Mouse (Mus musculus) lung, postnatal 14 days (tissue): ENCODE results near the gene Duox1.
A peak's percentile ranks its signal among the peaks of the same experiment; 100 is the strongest.

Experiments
- DNase-seq: peaks from one replicate; pipeline ENCODE4 v3.0.0; 2021

The Duox1 gene

GRCm38 (mm10) chr2:122356187-122356586 is 40.7 kb downstream of the Duox1 start:
- no peak for DNase-seq

GRCm38 (mm10) chr2:122360310-122360709 is 44.8 kb downstream of the Duox1 start:
- no peak for DNase-seq

- DNase-seq = no peak
Observed at GRCm38 (mm10) chr2:122361181-122361580, 45.7 kb downstream of the Duox1 start.

- DNase-seq = no peak
Observed at GRCm38 (mm10) chr2:122361868-122362621, 46.6 kb downstream of the Duox1 start.

- DNase-seq = no peak
Observed at GRCm38 (mm10) chr2:122362622-122363523, 47.4 kb downstream of the Duox1 start.

GRCm38 (mm10) chr2:122364352-122364944 is 49.0 kb downstream of the Duox1 start:
- DNase-seq = no peak

- no peak for DNase-seq
Observed at GRCm38 (mm10) chr2:122365244-122365866, 49.9 kb downstream of the Duox1 start.

GRCm38 (mm10) chr2:122366039-122366438 is 50.6 kb downstream of the Duox1 start:
- no peak for DNase-seq

- no peak for DNase-seq
Observed at GRCm38 (mm10) chr2:122366706-122367105, 51.2 kb downstream of the Duox1 start.

- DNase-seq = no peak
Observed at GRCm38 (mm10) chr2:122367181-122367580, 51.7 kb downstream of the Duox1 start.

GRCm38 (mm10) chr2:122367701-122368080 is 52.2 kb downstream of the Duox1 start:
- DNase-seq = no peak

GRCm38 (mm10) chr2:122368081-122368971 is 52.9 kb downstream of the Duox1 start:
- peak; percentile 51 for DNase-seq

- DNase-seq = peak; percentile 92
Observed at GRCm38 (mm10) chr2:122368995-122369739, 53.7 kb downstream of the Duox1 start, which contains the start of gene Shf. Gene Shf (minus strand): TSS chr2:122369162.

- DNase-seq = no peak
Observed at GRCm38 (mm10) chr2:122370101-122370750, 54.8 kb downstream of the Duox1 start.

- no peak for DNase-seq
Observed at GRCm38 (mm10) chr2:122372067-122372466, 56.6 kb downstream of the Duox1 start.

- no peak for DNase-seq
Observed at GRCm38 (mm10) chr2:122372541-122372940, 57.1 kb downstream of the Duox1 start.

- DNase-seq = no peak
Observed at GRCm38 (mm10) chr2:122374012-122374411, 58.5 kb downstream of the Duox1 start.

- DNase-seq = no peak
Observed at GRCm38 (mm10) chr2:122374666-122375331, 59.3 kb downstream of the Duox1 start.

GRCm38 (mm10) chr2:122375391-122375991 is 60.0 kb downstream of the Duox1 start:
- DNase-seq = peak; percentile 95
